Comparison of ENCODE assay signal across 24 mouse cellular contexts in the genomic region with DNA sequence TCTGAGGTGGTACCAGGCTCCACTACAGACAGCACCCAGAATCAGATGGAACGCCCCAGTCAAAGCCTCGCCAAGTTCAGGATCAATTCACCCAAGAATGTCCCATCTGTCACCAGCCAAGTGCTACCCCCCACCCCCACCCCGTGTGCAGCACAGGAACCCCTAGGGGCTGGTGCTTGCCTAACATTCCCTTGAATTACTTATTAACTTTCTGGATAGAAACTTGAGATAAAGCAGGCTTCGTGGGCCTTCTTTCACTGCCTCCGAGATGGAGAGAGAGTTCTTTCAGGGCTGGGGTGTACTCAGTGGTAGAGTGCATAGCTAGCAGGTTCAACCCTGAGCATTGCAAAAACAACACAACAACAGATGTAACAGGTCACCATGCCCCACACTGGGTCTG. TPM values are rescaled to one million over a fixed set of nuclear protein-coding genes. Genes with fewer than 3 reads are reported as not detected.
A peak's percentile ranks its signal among the peaks of the same experiment; 100 is the strongest.
DNase-seq lines count a peak whose midpoint lies in the region; ATAC-seq and TF ChIP-seq lines count a peak whose summit lies in the region.
"Had no signal": no experiment of that assay in that cellular context is flagged by ENCODE, and none has a peak within 500 bp of the region (broad histone marks: within the 10 kb centered on the region; RNA-seq: fewer than 3 reads in every experiment).

No protein-coding gene starts in this region.

- H3K4me2 ChIP-seq in kidney, postnatal 0 days (ENCODE audit: low read length): no peak overlapping the region
- no peak overlapping the region for H3K4me2 ChIP-seq in lung, embryonic 16.5 days (ENCODE audit: low read depth, low read length)
- H3K4me2 ChIP-seq in lung, postnatal 0 days (replicated peaks; ENCODE audit: low read depth, low read length): no peak overlapping the region
- H3K4me2 ChIP-seq: embryonic facial prominence, embryonic 15.5 days; forebrain, embryonic 15.5 days; heart, embryonic 13.5 days had no signal

- H3K27ac ChIP-seq in kidney, adult 2 months (ENCODE audit: insufficient read depth, low read depth, low read length): no peak overlapping the region
- H3K27ac ChIP-seq in kidney, postnatal 0 days: peak overlapping the region; percentile 71
- no peak overlapping the region for H3K27ac ChIP-seq in lung, embryonic 16.5 days (ENCODE audit: low read length)
- no peak overlapping the region for H3K27ac ChIP-seq in lung, postnatal 0 days (ENCODE audit: low read length)
- H3K27ac ChIP-seq: embryonic facial prominence, embryonic 15.5 days; forebrain, embryonic 10.5 days; forebrain, embryonic 15.5 days; heart, embryonic 13.5 days had no signal

- WGBS in kidney, adult 2 months: 32% methylated on average over 5 of the region's 5 CpGs
- 39% methylated on average over 5 of the region's 5 CpGs for WGBS in kidney, postnatal 0 days
- WGBS in lung, embryonic 16.5 days: 40% methylated on average over 5 of the region's 5 CpGs
- 51% methylated on average over 5 of the region's 5 CpGs for WGBS in lung, postnatal 0 days

- peaks cover 7% of the 10 kb centered on the region for H3K4me1 ChIP-seq in kidney, adult 2 months (ENCODE audit: control insufficient read depth, insufficient read depth, low read length)
- no peaks in the 10 kb centered on the region for H3K4me1 ChIP-seq in kidney, postnatal 0 days (replicated peaks; ENCODE audit: insufficient read depth, low read length)
- peaks cover 6% of the 10 kb centered on the region; the same call in 1 of the 2 replicates for H3K4me1 ChIP-seq in lung, embryonic 16.5 days (replicated peaks; ENCODE audit: control insufficient read depth, insufficient read depth, low read length)
- H3K4me1 ChIP-seq in lung, postnatal 0 days (ENCODE audit: insufficient read depth, low read depth, low read length): no peaks in the 10 kb centered on the region
- H3K4me1 ChIP-seq: embryonic facial prominence, embryonic 15.5 days; forebrain, embryonic 15.5 days; heart, embryonic 13.5 days had no signal

- no peak for TF ChIP-seq POLR2A in kidney, adult 2 months (IDR thresholded peaks at IDR 0.05; ENCODE audit: low read depth, low read length)

- H3K36me3 ChIP-seq in kidney, adult 2 months (ENCODE audit: control insufficient read depth, insufficient read depth, low read length): no peaks in the 10 kb centered on the region
- no peaks in the 10 kb centered on the region for H3K36me3 ChIP-seq in kidney, postnatal 0 days (ENCODE audit: insufficient read depth, low read length)
- H3K36me3 ChIP-seq in lung, embryonic 16.5 days (ENCODE audit: control insufficient read depth, insufficient read depth, low read length): no peaks in the 10 kb centered on the region
- no peaks in the 10 kb centered on the region for H3K36me3 ChIP-seq in lung, postnatal 0 days (ENCODE audit: insufficient read depth, low read length)
- H3K36me3 ChIP-seq: embryonic facial prominence, embryonic 15.5 days; forebrain, embryonic 10.5 days; forebrain, embryonic 15.5 days; heart, embryonic 13.5 days had no signal

- TF ChIP-seq EP300 in lung, postnatal 0 days (IDR thresholded peaks at IDR 0.05): no peak

- H3K9me3 ChIP-seq in kidney, postnatal 0 days (replicated peaks; ENCODE audit: low read length): no peaks in the 10 kb centered on the region
- H3K9me3 ChIP-seq in lung, embryonic 16.5 days (ENCODE audit: control insufficient read depth, low read length): no peaks in the 10 kb centered on the region
- no peaks in the 10 kb centered on the region for H3K9me3 ChIP-seq in lung, postnatal 0 days (ENCODE audit: low read length)
- H3K9me3 ChIP-seq: embryonic facial prominence, embryonic 15.5 days; forebrain, embryonic 10.5 days; forebrain, embryonic 15.5 days; heart, embryonic 13.5 days had no signal

- no peak for TF ChIP-seq CTCF in kidney, adult 2 months (conservative IDR thresholded peaks at IDR 0.05; ENCODE audit: insufficient read depth, insufficient read length, low read depth, low read length)
- peak; percentile 22; the same call in 1 of the 2 replicates for TF ChIP-seq CTCF in kidney, postnatal 0 days (IDR thresholded peaks at IDR 0.05; ENCODE audit: low read depth)
- no peak for TF ChIP-seq CTCF in lung, postnatal 0 days (IDR thresholded peaks at IDR 0.05)

- no peaks in the 10 kb centered on the region for H3K27me3 ChIP-seq in kidney, adult 2 months (replicated peaks; ENCODE audit: control insufficient read depth, insufficient read depth, low read length)
- no peaks in the 10 kb centered on the region for H3K27me3 ChIP-seq in kidney, postnatal 0 days (ENCODE audit: insufficient read depth, low read length)
- H3K27me3 ChIP-seq in lung, embryonic 16.5 days (ENCODE audit: control insufficient read depth, insufficient read depth, low read depth, low read length): no peaks in the 10 kb centered on the region
- H3K27me3 ChIP-seq in lung, postnatal 0 days (replicated peaks; ENCODE audit: insufficient read depth, low read length): no peaks in the 10 kb centered on the region
- H3K27me3 ChIP-seq: embryonic facial prominence, embryonic 15.5 days; forebrain, embryonic 15.5 days; heart, embryonic 13.5 days had no signal

- no peak overlapping the region for H3K9ac ChIP-seq in kidney, postnatal 0 days (ENCODE audit: low read depth, low read length)
- H3K9ac ChIP-seq in lung, embryonic 16.5 days (ENCODE audit: low read length): no peak overlapping the region
- H3K9ac ChIP-seq in lung, postnatal 0 days (replicated peaks; ENCODE audit: low read depth): no peak overlapping the region
- H3K9ac ChIP-seq: embryonic facial prominence, embryonic 15.5 days; forebrain, embryonic 15.5 days; heart, embryonic 13.5 days had no signal

- peak; percentile 3 for DNase-seq in kidney, adult 2 months
- DNase-seq in kidney, postnatal 14 days: no peak
- DNase-seq in kidney, postnatal 0 days (ENCODE audit: low spot score): peak; percentile 7
- DNase-seq in kidney, adult 18-20 months: no peak
- DNase-seq in lung, postnatal 0 days (ENCODE audit: low spot score): no peak
- DNase-seq in yolk sac, embryonic 10.5 days (ENCODE audit: low spot score): peak; percentile 44
- DNase-seq: adrenal gland, postnatal 10 days; cerebellum, adult 11 months; cerebellum, adult 8-10 months; cerebellum, postnatal 14 days; embryo, embryonic 11 days; gastrocnemius, postnatal 36 days; heart, adult 11 months; heart, postnatal 36 days had no signal

- peak; percentile 77 for ATAC-seq in kidney, postnatal 0 days (replicated peaks; ENCODE audit: low FRiP score, low read depth)
- ATAC-seq in lung, embryonic 16.5 days (ENCODE audit: low read depth): peak; percentile 61; the same call in 1 of the 2 replicates
- ATAC-seq in lung, postnatal 0 days: no peak
- ATAC-seq: forebrain, embryonic 15.5 days had no signal

- no peak overlapping the region for H3K4me3 ChIP-seq in kidney, adult 2 months (ENCODE audit: insufficient read depth, low read depth, low read length)
- no peak overlapping the region for H3K4me3 ChIP-seq in kidney, postnatal 0 days (replicated peaks; ENCODE audit: low read depth, low read length)
- no peak overlapping the region for H3K4me3 ChIP-seq in lung, embryonic 16.5 days (ENCODE audit: low read length)
- no peak overlapping the region for H3K4me3 ChIP-seq in lung, postnatal 0 days (ENCODE audit: low read depth, low read length)
- H3K4me3 ChIP-seq: embryonic facial prominence, embryonic 15.5 days; erythroblast, embryonic 14.5 days; forebrain, embryonic 10.5 days; forebrain, embryonic 15.5 days; heart, embryonic 13.5 days had no signal

RNA-seq across cellular contexts. Expression of a gene that starts 23.2 kb away (rescaled TPM):
- polyA plus RNA-seq in kidney, adult 2 months (2012; rRNA removed): 0.08 TPM in 1 of 2 replicates, not detected in the other
- 0.09 and 0.17 TPM in 2 replicates for polyA plus RNA-seq in kidney, postnatal 0 days (2015; fragmentation: Nextera tagmentation; extraction: Ambion mirVana)
- polyA plus RNA-seq in lung, embryonic 16.5 days (2015; fragmentation: Nextera tagmentation; extraction: Ambion mirVana): 0.10 TPM in 1 of 2 replicates, not detected in the other
- not detected in 2 replicates for polyA plus RNA-seq in lung, postnatal 0 days (2015; fragmentation: Nextera tagmentation; extraction: Ambion mirVana)
- polyA plus RNA-seq: C2C12; embryonic facial prominence, embryonic 11.5 days; erythroblast, embryonic 14.5 days; forebrain, embryonic 10.5 days; forebrain, embryonic 15.5 days; heart, embryonic 13.5 days; heart, postnatal 0 days had no signal

RNA-seq across cellular contexts. Expression of a gene that starts 24.7 kb away (rescaled TPM):
- polyA plus RNA-seq in kidney, adult 2 months (2012; rRNA removed): not detected in 2 replicates
- not detected in 2 replicates for polyA plus RNA-seq in kidney, postnatal 0 days (2015; fragmentation: Nextera tagmentation; extraction: Ambion mirVana)
- not detected in 2 replicates for polyA plus RNA-seq in lung, embryonic 16.5 days (2015; fragmentation: Nextera tagmentation; extraction: Ambion mirVana)
- 0.08 TPM in 1 of 2 replicates, not detected in the other for polyA plus RNA-seq in lung, postnatal 0 days (2015; fragmentation: Nextera tagmentation; extraction: Ambion mirVana)
- polyA plus RNA-seq: brain, embryonic 14.5 days; C2C12; embryonic facial prominence, embryonic 11.5 days; embryonic facial prominence, embryonic 15.5 days; erythroblast, embryonic 14.5 days; forebrain, embryonic 10.5 days; forebrain, embryonic 15.5 days; heart, postnatal 0 days had no signal

RNA-seq across cellular contexts. Expression of a gene that starts 57.9 kb away (rescaled TPM):
- polyA plus RNA-seq in kidney, adult 2 months (2012; rRNA removed): 13.1 and 16.5 TPM in 2 replicates
- 29.7 and 29.9 TPM in 2 replicates for polyA plus RNA-seq in kidney, postnatal 0 days (2015; fragmentation: Nextera tagmentation; extraction: Ambion mirVana)
- 0.64 and 0.69 TPM in 2 replicates for polyA plus RNA-seq in lung, embryonic 16.5 days (2015; fragmentation: Nextera tagmentation; extraction: Ambion mirVana)
- 0.58 TPM in 2 replicates for polyA plus RNA-seq in lung, postnatal 0 days (2015; fragmentation: Nextera tagmentation; extraction: Ambion mirVana)
- polyA plus RNA-seq: erythroblast, embryonic 14.5 days had no signal

Comparison
In these comparisons a context has a peak if more than half of its experiments do, and no peak if none do; other contexts are left out.
1. DNase-seq: peak in kidney, adult 2 months (single experiment), kidney, postnatal 0 days (single experiment) and yolk sac, embryonic 10.5 days (single experiment); none in kidney, postnatal 14 days (single experiment), kidney, adult 18-20 months (single experiment) and lung, postnatal 0 days (single experiment).